Mouse (Mus musculus): ENCODE measurements around the gene Entpd3. TPM values are rescaled to one million over a fixed set of nuclear protein-coding genes. Genes with fewer than 3 reads are reported as not detected.

Entpd3 gene
- polyA plus RNA-seq, 1 experiment from 2014 or later = 0.51 TPM

- Histone ChIP-seq H3K36me3 (ENCODE audit: control insufficient read depth, insufficient read depth, low read length) (no peaks in the 10 kb centered on the region), H3K9ac (ENCODE audit: low read depth, low read length) (no peak overlapping the region), H3K4me2 (replicated peaks; ENCODE audit: low read depth, low read length) (no peak overlapping the region), H3K9me3 (ENCODE audit: control insufficient read depth, low read length) (no peaks in the 10 kb centered on the region), H3K27ac (ENCODE audit: low read depth, low read length) (no peak overlapping the region), H3K27me3 (ENCODE audit: control insufficient read depth, insufficient read depth, low read length) (no peaks in the 10 kb centered on the region), H3K4me1 (replicated peaks; ENCODE audit: control insufficient read depth, insufficient read depth, low read length) (no peaks in the 10 kb centered on the region), H3K4me3 (ENCODE audit: low read depth, low read length) (no peak overlapping the region)
- DNase-seq (ENCODE audit: low spot score) (no peak), ATAC-seq (ENCODE audit: low FRiP score) (no peak)
- 32% methylated on average over 16 of the region's 16 CpGs for WGBS
Observed at GRCm38 (mm10) chr9:120547026-120547668, 7.5 kb downstream of the Entpd3 start.

- ATAC-seq (ENCODE audit: low FRiP score) = no peak
- no peak overlapping the region for H3K4me2 ChIP-seq (replicated peaks; ENCODE audit: low read depth, low read length)
- H3K27me3 ChIP-seq (ENCODE audit: control insufficient read depth, insufficient read depth, low read length) = no peaks in the 10 kb centered on the region
- no peaks in the 10 kb centered on the region for H3K4me1 ChIP-seq (replicated peaks; ENCODE audit: control insufficient read depth, insufficient read depth, low read length)
- no peaks in the 10 kb centered on the region for H3K36me3 ChIP-seq (ENCODE audit: control insufficient read depth, insufficient read depth, low read length)
- H3K4me3 ChIP-seq (ENCODE audit: low read depth, low read length) = no peak overlapping the region
- no peak overlapping the region for H3K27ac ChIP-seq (ENCODE audit: low read depth, low read length)
- H3K9me3 ChIP-seq (ENCODE audit: control insufficient read depth, low read length) = no peaks in the 10 kb centered on the region
- H3K9ac ChIP-seq (ENCODE audit: low read depth, low read length) = no peak overlapping the region
- WGBS = 93% methylated on average over 9 of the region's 9 CpGs
- no peak for DNase-seq (ENCODE audit: low spot score)
Observed at GRCm38 (mm10) chr9:120550778-120551177, 11.2 kb downstream of the Entpd3 start.

- DNase-seq (ENCODE audit: low spot score) = no peak
- no peaks in the 10 kb centered on the region for H3K4me1 ChIP-seq (replicated peaks; ENCODE audit: control insufficient read depth, insufficient read depth, low read length)
- H3K36me3 ChIP-seq (ENCODE audit: control insufficient read depth, insufficient read depth, low read length) = no peaks in the 10 kb centered on the region
- no peak overlapping the region for H3K27ac ChIP-seq (ENCODE audit: low read depth, low read length)
- no peak overlapping the region for H3K9ac ChIP-seq (ENCODE audit: low read depth, low read length)
- H3K9me3 ChIP-seq (ENCODE audit: control insufficient read depth, low read length) = no peaks in the 10 kb centered on the region
- 82% methylated on average over 3 of the region's 3 CpGs for WGBS
- H3K4me3 ChIP-seq (ENCODE audit: low read depth, low read length) = no peak overlapping the region
- H3K4me2 ChIP-seq (replicated peaks; ENCODE audit: low read depth, low read length) = no peak overlapping the region
- no peaks in the 10 kb centered on the region for H3K27me3 ChIP-seq (ENCODE audit: control insufficient read depth, insufficient read depth, low read length)
- no peak for ATAC-seq (ENCODE audit: low FRiP score)
Observed at GRCm38 (mm10) chr9:120563590-120563989, 24.0 kb downstream of the Entpd3 start.

GRCm38 (mm10) chr9:120564247-120564646, 24.6 kb downstream of the Entpd3 start:
- Histone ChIP-seq H3K9ac (ENCODE audit: low read depth, low read length) (no peak overlapping the region), H3K27me3 (ENCODE audit: control insufficient read depth, insufficient read depth, low read length) (no peaks in the 10 kb centered on the region), H3K4me1 (replicated peaks; ENCODE audit: control insufficient read depth, insufficient read depth, low read length) (no peaks in the 10 kb centered on the region), H3K4me2 (replicated peaks; ENCODE audit: low read depth, low read length) (no peak overlapping the region), H3K27ac (ENCODE audit: low read depth, low read length) (no peak overlapping the region), H3K36me3 (ENCODE audit: control insufficient read depth, insufficient read depth, low read length) (no peaks in the 10 kb centered on the region), H3K9me3 (ENCODE audit: control insufficient read depth, low read length) (no peaks in the 10 kb centered on the region), H3K4me3 (ENCODE audit: low read depth, low read length) (no peak overlapping the region)
- 88% methylated on average over 2 of the region's 2 CpGs for WGBS
- ATAC-seq (ENCODE audit: low FRiP score) (no peak), DNase-seq (ENCODE audit: low spot score) (no peak)

- Histone ChIP-seq H3K4me2 (replicated peaks; ENCODE audit: low read depth, low read length) (no peak overlapping the region), H3K36me3 (ENCODE audit: control insufficient read depth, insufficient read depth, low read length) (no peaks in the 10 kb centered on the region), H3K4me3 (ENCODE audit: low read depth, low read length) (no peak overlapping the region), H3K27ac (ENCODE audit: low read depth, low read length) (no peak overlapping the region), H3K9ac (ENCODE audit: low read depth, low read length) (no peak overlapping the region), H3K27me3 (ENCODE audit: control insufficient read depth, insufficient read depth, low read length) (no peaks in the 10 kb centered on the region), H3K9me3 (ENCODE audit: control insufficient read depth, low read length) (no peaks in the 10 kb centered on the region), H3K4me1 (replicated peaks; ENCODE audit: control insufficient read depth, insufficient read depth, low read length) (no peaks in the 10 kb centered on the region)
- ATAC-seq (ENCODE audit: low FRiP score) (no peak), DNase-seq (ENCODE audit: low spot score) (no peak)
- 80% methylated on average over 5 of the region's 5 CpGs for WGBS
Observed at GRCm38 (mm10) chr9:120566384-120566783, 26.8 kb downstream of the Entpd3 start.

- Histone ChIP-seq H3K4me2 (replicated peaks; ENCODE audit: low read depth, low read length) (no peak overlapping the region), H3K4me1 (replicated peaks; ENCODE audit: control insufficient read depth, insufficient read depth, low read length) (peaks cover 4% of the 10 kb centered on the region; the same call in 1 of the 2 replicates), H3K9me3 (ENCODE audit: control insufficient read depth, low read length) (no peaks in the 10 kb centered on the region), H3K27me3 (ENCODE audit: control insufficient read depth, insufficient read depth, low read length) (no peaks in the 10 kb centered on the region), H3K4me3 (ENCODE audit: low read depth, low read length) (no peak overlapping the region), H3K9ac (ENCODE audit: low read depth, low read length) (no peak overlapping the region), H3K27ac (ENCODE audit: low read depth, low read length) (no peak overlapping the region), H3K36me3 (ENCODE audit: control insufficient read depth, insufficient read depth, low read length) (no peaks in the 10 kb centered on the region)
- no peak for ATAC-seq (ENCODE audit: low FRiP score)
- no peak for DNase-seq (ENCODE audit: low spot score)
- WGBS = 82% methylated on average over 2 of the region's 2 CpGs
Observed at GRCm38 (mm10) chr9:120568917-120569316, 29.3 kb downstream of the Entpd3 start.

GRCm38 (mm10) chr9:120569721-120570333, 30.2 kb downstream of the Entpd3 start:
- H3K4me2 ChIP-seq (replicated peaks; ENCODE audit: low read depth, low read length) = no peak overlapping the region
- H3K36me3 ChIP-seq (ENCODE audit: control insufficient read depth, insufficient read depth, low read length) = peaks cover 1% of the 10 kb centered on the region
- H3K27me3 ChIP-seq (ENCODE audit: control insufficient read depth, insufficient read depth, low read length) = no peaks in the 10 kb centered on the region
- H3K9me3 ChIP-seq (ENCODE audit: control insufficient read depth, low read length) = no peaks in the 10 kb centered on the region
- DNase-seq (ENCODE audit: low spot score) (peak; percentile 49), ATAC-seq (ENCODE audit: low FRiP score) (no peak)
- WGBS = 62% methylated on average over 13 of the region's 13 CpGs
- H3K4me1 ChIP-seq (replicated peaks; ENCODE audit: control insufficient read depth, insufficient read depth, low read length) = peaks cover 4% of the 10 kb centered on the region; the same call in 1 of the 2 replicates
- no peak overlapping the region for H3K9ac ChIP-seq (ENCODE audit: low read depth, low read length)
- no peak overlapping the region for H3K4me3 ChIP-seq (ENCODE audit: low read depth, low read length)
- H3K27ac ChIP-seq (ENCODE audit: low read depth, low read length) = no peak overlapping the region

- H3K9me3 ChIP-seq (ENCODE audit: control insufficient read depth, low read length) = no peaks in the 10 kb centered on the region
- no peak for DNase-seq (ENCODE audit: low spot score)
- 62% methylated on average over 2 of the region's 2 CpGs for WGBS
- ATAC-seq (ENCODE audit: low FRiP score) = no peak; the same call in 1 of the 2 replicates
- H3K27me3 ChIP-seq (ENCODE audit: control insufficient read depth, insufficient read depth, low read length) = no peaks in the 10 kb centered on the region
- H3K36me3 ChIP-seq (ENCODE audit: control insufficient read depth, insufficient read depth, low read length) = peaks cover 5% of the 10 kb centered on the region
- H3K4me3 ChIP-seq (ENCODE audit: low read depth, low read length) = peak overlapping the region; percentile 86
- H3K27ac ChIP-seq (ENCODE audit: low read depth, low read length) = no peak overlapping the region
- H3K9ac ChIP-seq (ENCODE audit: low read depth, low read length) = no peak overlapping the region
- H3K4me2 ChIP-seq (replicated peaks; ENCODE audit: low read depth, low read length) = peak overlapping the region; percentile 55
- peaks cover 4% of the 10 kb centered on the region; the same call in 1 of the 2 replicates for H3K4me1 ChIP-seq (replicated peaks; ENCODE audit: control insufficient read depth, insufficient read depth, low read length)
Observed at GRCm38 (mm10) chr9:120570334-120570725, 30.7 kb downstream of the Entpd3 start.
